Mouse (Mus musculus): ENCODE measurements at regions not wholly inside any gene's neighbourhood (a gene's known extent, or its start where the extent isn't known, plus 50 kb on each side); places are given as distances from the start of the nearest gene placed in this dataset.
A peak's percentile ranks its signal among the peaks of the same experiment; 100 is the strongest.

- no peak for DNase-seq (ENCODE audit: extremely low spot score in 1 of 2, low spot score in 1 of 2)
Observed at GRCm38 (mm10) chr3:60698189-60698588, 225.6 kb downstream of the Mbnl1 start.

DNA sequence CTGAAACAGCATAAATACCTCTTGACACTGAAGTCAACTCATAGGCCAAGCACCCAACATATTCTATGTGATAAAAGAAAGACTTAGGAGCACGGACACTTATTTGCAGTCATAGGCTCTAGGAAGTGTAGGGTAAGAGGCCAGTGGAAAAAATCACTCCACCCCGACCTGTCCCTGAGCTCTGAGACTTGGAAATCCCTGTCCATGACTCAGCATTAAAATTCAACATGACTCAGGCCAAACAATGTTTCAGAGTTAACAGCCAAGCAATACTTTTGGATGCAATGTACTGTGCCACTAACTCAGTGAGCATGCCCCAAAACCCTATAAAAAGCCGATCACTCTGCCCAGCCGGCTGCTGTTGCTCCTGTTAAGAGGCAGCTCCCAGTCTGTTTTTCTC is 234.5 kb downstream of the Mbnl1 start:
- no peak for DNase-seq (ENCODE audit: extremely low spot score in 1 of 2, low spot score in 1 of 2)

DNA sequence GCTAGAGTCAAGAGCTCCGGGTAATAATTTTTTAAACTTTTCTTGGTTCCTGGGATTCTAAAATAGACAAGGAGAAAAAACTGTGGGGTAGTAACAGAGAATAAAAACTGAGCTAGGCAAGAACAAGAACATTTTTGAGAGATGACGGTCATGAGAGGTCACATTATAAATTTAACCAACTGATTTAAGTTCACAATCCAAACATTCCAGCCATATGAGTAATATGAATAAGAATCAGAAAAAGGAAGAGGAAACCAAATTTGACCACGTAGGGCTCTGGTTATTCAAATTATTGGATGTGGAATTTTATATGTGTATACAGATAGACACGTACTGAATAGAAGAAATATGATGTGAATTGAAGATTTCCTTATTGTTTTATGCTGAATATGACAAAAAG is 240.3 kb downstream of the Mbnl1 start:
- no peak for DNase-seq (ENCODE audit: extremely low spot score in 1 of 2, low spot score in 1 of 2)

DNA sequence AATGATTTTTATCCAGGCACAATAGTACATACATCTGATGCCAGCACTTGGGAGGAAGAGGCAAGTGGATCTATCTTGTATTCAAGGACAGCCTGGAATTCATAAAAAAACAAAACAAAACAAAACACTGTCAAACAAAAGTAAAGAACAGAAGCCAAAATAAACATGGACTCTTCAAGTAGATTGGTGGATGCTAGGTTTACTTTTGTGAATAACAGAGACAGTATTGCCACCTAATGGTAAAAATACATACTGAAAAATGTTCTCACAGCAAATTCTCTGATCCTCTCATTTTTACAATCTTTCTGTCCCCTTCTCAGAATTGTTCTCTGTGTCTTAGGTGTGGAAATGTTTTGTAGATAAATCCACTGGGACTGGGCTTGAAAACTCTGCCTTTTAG is 247.7 kb downstream of the Mbnl1 start:
- DNase-seq (ENCODE audit: extremely low spot score in 1 of 2, low spot score in 1 of 2): no peak

DNA sequence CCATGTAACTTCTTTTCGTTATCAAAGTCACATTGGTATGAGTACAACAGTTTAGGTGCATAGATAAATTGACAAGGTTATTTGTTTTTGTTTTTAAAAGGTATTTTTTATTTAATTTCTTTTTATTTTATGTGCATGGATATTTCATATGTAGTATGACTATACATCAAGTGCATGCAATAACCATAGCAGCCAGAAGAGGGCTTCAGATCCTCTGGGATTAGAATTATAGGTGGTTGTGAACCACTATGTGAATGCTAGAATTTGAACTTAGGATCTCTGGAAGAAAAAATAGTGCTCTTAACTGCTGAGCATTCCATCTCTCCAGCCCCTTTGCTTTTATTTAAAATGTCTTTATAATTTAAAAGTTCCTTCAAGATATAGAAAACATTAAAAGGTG is 258.7 kb downstream of the Mbnl1 start:
- no peak for DNase-seq (ENCODE audit: extremely low spot score in 1 of 2, low spot score in 1 of 2)

DNA sequence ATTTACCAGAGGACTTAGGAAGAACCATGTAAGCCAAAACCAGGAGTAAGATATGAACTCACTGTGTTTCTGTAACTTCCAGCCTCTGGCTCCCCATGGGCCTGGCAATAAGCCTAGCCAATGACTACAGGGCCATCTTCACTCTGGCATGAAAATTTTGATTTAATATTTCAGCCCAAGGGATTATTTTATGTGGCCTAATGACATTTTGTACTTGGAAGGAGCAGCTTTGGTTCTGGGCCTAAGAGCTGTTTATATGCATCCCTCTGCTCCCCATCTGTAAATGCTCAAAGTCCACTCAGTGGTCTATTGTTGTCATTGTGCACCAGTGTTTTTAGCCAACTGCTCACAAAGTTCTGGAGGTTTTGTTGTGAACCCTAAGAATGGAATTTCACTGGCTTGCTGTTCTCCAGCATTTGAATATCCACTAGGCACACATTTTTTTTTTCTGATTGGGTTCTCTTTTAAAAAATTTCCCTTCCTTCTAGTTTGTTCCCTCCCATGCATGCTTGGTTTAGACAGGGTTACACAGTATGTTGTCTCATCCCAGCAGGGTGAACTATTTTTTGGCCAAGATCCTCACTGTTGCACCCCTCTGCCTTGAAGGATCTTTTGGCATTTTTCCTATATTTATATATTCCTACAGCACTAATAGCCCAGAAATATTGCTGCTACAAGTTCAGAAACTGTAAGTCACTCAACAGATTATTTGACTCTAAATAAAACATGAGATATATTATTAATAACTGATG is 261.9 kb upstream of the P2ry1 start:
- DNase-seq (ENCODE audit: extremely low spot score in 1 of 2, low spot score in 1 of 2): no peak

- DNase-seq (ENCODE audit: extremely low spot score in 1 of 2, low spot score in 1 of 2): no peak
Observed at GRCm38 (mm10) chr3:60741379-60741778, 261.2 kb upstream of the P2ry1 start.

DNA sequence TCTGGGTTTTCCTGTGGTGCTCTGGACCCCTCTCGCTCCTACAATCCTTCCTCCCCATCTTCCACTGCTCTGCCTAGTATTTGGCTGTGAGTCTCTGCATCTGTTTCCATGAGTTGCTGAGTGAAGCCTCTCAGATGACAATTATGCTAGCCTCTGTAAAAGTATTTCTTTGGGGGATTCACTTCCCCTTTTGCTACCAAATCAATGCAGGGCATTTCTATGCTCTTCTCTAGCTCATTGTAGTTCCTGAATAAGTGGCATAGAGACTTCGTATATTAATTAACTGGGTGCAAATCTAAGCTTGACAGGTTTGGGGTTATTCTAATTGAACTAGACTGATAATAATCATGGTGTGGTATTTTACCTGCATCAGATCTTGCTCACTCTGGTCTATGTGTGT is 260.4 kb upstream of the P2ry1 start:
- no peak for DNase-seq (ENCODE audit: extremely low spot score in 1 of 2, low spot score in 1 of 2)

DNA sequence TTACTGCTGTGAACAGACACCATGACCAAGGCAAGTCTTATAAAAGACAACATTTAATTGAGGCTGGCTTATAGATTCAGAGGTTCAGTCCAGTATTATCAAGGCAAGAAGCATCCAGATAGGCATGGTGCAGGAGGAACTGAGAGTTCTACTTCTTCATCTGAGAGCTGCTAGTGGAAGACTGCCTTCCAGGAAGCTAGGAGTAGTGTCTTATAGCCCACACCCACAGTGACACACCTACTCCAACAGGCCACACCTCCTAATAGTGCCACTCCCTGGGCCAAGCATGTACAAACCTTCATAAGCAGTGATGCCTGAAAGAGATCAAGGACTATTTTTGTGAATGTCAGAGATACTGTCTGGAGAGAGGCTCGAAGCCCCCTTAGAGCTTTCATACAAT is 257.5 kb upstream of the P2ry1 start:
- DNase-seq (ENCODE audit: extremely low spot score in 1 of 2, low spot score in 1 of 2): no peak

DNA sequence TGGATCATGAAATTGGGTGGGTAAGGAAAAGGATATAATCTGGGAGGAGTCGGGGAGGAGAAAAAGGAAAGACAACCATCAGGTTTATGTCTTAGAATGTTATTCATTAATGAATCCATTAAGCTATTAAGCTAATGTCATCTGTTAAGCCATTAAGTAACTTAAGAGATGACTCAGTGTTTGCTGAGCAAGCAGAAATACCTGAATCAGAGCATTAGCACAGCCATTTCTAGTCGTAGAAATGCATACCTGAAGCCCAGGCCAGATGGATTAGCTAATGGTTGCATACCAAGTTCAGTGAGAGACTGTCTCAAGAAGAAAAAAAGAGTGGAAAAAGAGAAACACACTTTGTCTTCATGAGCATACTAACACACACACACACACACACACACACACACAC is 244.0 kb upstream of the P2ry1 start:
- DNase-seq (ENCODE audit: extremely low spot score in 1 of 2, low spot score in 1 of 2): no peak

DNA sequence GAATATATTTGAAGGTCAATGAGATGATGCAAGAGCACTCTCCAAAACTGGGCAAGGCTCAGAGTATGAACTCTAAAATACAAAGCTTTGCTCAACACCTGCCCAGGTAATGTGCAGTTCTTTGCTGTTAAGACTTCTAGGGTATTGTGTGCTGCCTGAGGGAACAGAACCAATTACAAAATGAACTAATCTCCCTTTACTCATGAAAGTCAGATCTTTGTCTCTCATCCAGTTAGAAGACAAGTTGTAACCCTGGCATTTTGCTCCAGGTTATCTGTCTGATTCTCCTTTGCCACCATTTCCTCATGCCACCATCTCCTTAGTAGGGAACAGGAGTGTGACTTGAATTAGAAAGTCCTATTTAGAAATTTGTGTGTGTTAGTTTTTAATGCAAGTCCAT is 243.5 kb upstream of the P2ry1 start:
- no peak for DNase-seq (ENCODE audit: extremely low spot score in 1 of 2, low spot score in 1 of 2)

DNA sequence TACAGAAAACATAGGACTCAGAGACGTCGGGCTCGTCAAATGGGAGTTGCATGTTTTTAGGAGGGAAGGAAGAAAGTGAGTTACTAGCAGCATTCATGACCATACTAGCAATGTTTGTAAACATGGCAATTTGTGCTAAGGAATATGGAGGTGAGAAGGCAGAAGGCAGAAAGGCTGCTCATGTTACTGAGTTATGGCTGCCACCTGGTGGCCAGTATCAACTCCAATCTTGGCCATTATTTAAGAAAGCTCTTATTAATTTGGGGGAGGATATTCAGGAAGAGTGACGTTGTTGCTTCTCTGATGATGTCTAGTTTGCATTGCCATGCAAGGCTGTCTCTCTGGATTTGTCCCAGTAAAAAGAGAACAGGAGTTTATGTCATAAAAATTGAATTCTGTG is 239.7 kb upstream of the P2ry1 start:
- peak in 1 of 2 experiments; percentile 33 for DNase-seq (ENCODE audit: extremely low spot score in 1 of 2, low spot score in 1 of 2)

DNA sequence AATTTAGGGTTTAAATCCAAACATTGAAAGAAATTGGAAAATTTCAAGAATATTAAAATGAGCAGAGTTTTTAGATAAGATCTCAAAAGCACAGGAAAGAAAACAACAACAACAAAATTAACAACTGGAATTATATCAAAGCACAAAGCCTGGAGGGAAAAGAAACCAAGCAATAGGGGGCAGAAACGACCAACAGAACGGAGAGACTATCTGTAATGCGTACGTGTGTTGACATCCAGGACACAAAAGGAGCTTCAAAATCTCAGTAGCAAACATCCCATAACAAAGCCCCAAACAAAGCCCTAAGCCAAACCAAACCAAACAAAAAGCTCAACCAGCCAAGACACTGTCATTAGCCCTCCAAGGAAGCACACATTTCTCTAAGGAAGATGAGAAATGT is 237.5 kb upstream of the P2ry1 start:
- no peak for DNase-seq (ENCODE audit: extremely low spot score in 1 of 2, low spot score in 1 of 2)

GRCm38 (mm10) chr3:60768996-60769395 is 233.6 kb upstream of the P2ry1 start:
- DNase-seq (ENCODE audit: extremely low spot score in 1 of 2, low spot score in 1 of 2): no peak

GRCm38 (mm10) chr3:60771866-60772265 is 230.7 kb upstream of the P2ry1 start:
- DNase-seq (ENCODE audit: extremely low spot score in 1 of 2, low spot score in 1 of 2): no peak

- DNase-seq (ENCODE audit: extremely low spot score in 1 of 2, low spot score in 1 of 2): no peak
Observed at GRCm38 (mm10) chr3:60773383-60773782, 229.2 kb upstream of the P2ry1 start.

DNA sequence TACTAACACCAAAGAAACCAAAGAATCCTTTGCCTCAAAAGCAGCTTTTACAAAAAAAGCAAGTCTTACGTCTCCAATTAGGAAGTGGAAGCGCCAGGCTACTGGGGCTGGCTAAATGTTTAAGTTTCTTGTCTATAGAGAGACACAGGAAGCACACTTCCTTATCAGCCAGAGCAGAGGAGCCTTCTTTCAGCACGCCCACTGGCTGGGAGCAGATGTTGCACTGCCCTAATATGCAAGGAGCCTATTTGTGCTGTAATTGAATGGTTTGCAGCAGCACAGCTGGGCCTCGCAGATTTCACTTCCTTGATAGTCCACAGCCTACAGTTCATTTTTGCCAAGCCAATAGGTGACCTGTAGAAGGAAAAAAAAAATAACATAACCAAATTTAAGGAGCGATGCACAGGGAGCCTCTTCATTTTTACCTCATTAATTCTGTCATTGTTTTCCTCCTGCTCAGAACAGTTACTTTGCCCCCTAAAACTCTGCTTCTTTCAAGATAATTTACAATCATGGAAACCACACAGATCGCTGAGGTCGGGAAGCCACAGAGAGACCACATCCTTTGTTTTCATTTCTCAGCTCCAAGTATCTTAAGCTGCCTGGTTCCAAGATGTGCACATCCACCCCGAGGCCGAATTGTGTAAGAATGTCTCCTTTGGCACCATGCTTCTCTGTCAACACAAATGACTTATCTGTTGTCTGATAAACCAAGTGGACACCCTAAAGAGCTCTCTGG is 217.3 kb upstream of the P2ry1 start:
- DNase-seq (ENCODE audit: extremely low spot score in 1 of 2, low spot score in 1 of 2): no peak

DNA sequence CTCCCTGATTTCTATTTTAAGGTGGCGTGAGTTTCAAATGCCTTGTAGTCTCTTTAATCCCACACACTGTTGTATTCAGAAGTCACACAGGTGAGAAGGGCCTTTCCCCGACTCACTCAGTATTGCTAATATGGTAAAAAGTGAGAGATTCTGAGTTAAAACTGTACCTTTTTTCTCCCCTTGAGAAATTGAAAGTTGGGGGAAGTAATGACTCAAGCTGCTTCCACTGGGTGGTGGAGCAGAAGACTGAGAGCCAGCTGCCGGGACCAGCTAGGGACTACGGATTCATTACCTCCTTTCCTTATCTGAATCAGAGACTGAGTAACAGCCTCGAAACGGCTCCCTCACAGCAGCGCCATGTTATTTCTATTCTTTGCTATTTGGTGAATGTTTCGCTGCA is 214.6 kb upstream of the P2ry1 start:
- DNase-seq (ENCODE audit: extremely low spot score in 1 of 2, low spot score in 1 of 2): no peak

DNA sequence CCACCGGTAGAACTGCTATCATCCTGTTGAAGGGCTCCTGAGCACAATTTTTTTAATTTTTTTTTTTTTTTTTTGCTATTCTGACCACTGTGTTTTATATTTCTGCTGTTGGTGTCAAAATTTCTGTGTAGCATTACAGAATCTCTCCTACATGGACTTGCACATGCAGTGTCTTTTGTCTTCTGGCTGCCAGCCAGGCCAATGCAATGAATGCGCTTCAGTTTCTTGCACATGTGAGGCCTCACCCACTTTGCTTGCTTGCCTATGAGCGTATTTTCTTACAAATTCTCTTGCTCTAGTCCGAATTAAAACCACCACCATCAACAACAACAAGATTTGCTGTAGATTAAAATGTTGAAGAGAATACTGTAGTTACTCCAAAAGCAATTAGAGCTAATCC is 213.2 kb upstream of the P2ry1 start:
- DNase-seq (ENCODE audit: extremely low spot score in 1 of 2, low spot score in 1 of 2): no peak

GRCm38 (mm10) chr3:60792166-60792565 is 210.4 kb upstream of the P2ry1 start:
- no peak for DNase-seq (ENCODE audit: extremely low spot score in 1 of 2, low spot score in 1 of 2)

DNA sequence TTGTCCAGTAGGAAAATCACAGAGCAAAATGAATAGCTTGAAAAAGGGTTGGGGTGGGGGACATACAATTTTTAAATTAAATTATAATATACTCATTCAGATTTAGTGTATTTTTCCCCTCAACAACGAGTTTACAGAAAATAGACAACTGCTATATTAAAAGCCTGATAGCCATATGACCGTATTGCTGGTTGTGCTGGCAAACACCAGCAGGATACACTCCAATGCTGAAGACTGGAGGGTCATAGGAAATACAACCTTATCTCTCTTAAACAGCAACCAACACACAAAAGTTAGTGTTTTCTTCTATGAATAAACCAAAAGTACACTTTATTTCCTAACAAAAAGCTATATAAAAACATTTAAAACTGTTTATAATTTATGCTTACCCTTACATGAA is 206.4 kb upstream of the P2ry1 start:
- DNase-seq (ENCODE audit: extremely low spot score in 1 of 2, low spot score in 1 of 2): no peak

- DNase-seq (ENCODE audit: extremely low spot score in 1 of 2, low spot score in 1 of 2): no peak
Observed at GRCm38 (mm10) chr3:60797808-60798207, 204.8 kb upstream of the P2ry1 start.

Data from layer of hippocampus, postnatal 25 days (tissue).